Mouse (Mus musculus) small intestine, adult 2 months (tissue): Measurements from ENCODE around the gene Ptprn2.

Source experiments
- CTCF ChIP-seq: fragments of 200-500 bp; IDR thresholded peaks from 2 replicates; pipeline ENCODE4 v1.5.1; 2012; ENCODE audit warnings: low read depth, mild to moderate bottlenecking, control low read depth, inconsistent platforms, low read length, moderate library complexity, mixed read lengths; ENCODE audit not compliant: insufficient replicate concordance, insufficient read length; ENCODE audit errors: extremely low read depth
- POLR2A ChIP-seq: fragments of 200-500 bp; IDR thresholded peaks from 2 replicates; pipeline ENCODE4 v1.6.1; 2012; ENCODE audit warnings: low read depth, mild to moderate bottlenecking, control low read depth, inconsistent platforms, low read length, moderate library complexity

DNA sequence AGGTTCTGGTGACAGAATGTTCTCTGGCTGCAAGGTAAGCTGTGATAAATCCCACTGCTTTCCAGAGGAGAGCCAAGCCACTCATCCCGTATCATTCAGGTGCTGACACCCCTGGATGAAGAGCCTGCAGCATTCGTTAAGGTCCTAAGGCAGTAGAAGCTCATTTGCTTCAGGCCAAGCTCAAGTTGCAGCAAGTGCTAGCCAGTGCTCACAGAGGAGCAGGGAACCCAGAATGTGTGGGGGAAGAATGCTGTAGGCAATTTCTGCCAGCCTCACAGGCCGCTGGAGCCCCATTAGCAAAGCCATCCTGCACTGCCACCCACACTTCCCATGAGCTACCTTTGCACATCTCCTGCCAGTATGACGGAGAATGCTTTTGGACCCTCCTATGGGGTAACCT lies 706.5 kb downstream of the Ptprn2 start:
- TF ChIP-seq CTCF (no peak), POLR2A (no peak)
